8 mouse cellular contexts compared by ENCODE assay signal in the genomic region with DNA sequence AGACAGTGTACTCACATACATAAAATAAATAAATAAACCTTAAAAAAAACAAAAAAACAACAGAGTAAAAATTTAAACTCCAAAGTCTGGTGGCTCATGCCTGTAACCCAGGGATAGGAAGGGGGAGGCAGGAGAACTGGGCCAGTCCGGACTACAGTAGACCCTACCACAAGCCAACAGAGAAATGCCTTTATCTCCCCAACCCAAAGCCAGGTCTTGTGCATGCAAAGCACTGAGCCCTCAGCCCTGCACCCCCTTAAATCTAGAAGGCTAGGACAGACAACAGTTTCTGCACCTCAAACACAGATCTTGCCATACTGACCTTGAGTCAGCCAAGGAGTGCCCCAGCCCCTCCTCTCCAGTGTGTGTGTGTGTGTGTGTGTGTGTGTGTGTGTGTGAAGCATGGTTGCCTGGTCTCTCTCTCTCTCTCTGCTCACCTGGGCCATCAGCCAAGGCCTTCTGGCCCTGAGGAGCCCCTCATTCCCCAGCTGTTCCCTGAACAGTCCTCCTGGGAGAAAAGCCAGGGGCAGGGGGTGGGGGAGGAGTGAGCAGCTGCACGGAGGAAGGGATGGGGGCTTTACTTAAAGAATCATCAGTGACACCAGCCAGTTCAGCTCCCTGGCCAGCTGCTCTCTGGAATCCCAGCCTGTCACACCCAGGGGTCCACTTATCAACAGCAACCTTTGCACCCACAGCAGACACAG. TPM values are rescaled to one million over a fixed set of nuclear protein-coding genes. Genes with fewer than 3 reads are reported as not detected.
A peak's percentile ranks its signal among the peaks of the same experiment; 100 is the strongest.
DNase-seq lines count a peak whose midpoint lies in the region; ATAC-seq and TF ChIP-seq lines count a peak whose summit lies in the region.

No protein-coding gene starts in this region.

- no peak for ATAC-seq in kidney, postnatal 0 days (replicated peaks; ENCODE audit: low FRiP score, low read depth)
- peak; percentile 80 for ATAC-seq in heart, embryonic 14.5 days (ENCODE audit: insufficient number of reproducible peaks, insufficient read depth, low FRiP score, low read depth)
- 0 out of 2 replicates have a peak, but pooled peaks have one; percentile 19 for ATAC-seq in liver, embryonic 16.5 days (ENCODE audit: low read depth)
- peak; percentile 84 for ATAC-seq in stomach, embryonic 15.5 days (ENCODE audit: insufficient read depth, low FRiP score, low read depth)

- no peak for TF ChIP-seq CTCF in kidney, postnatal 0 days (IDR thresholded peaks at IDR 0.05; ENCODE audit: low read depth)
- TF ChIP-seq CTCF in kidney, adult 2 months (conservative IDR thresholded peaks at IDR 0.05; ENCODE audit: insufficient read depth, insufficient read length, low read depth, low read length), result no peak
- no peak for TF ChIP-seq CTCF in brain, embryonic 14.5 days (IDR thresholded peaks at IDR 0.05; ENCODE audit: borderline replicate concordance, extremely low read depth, insufficient read depth, insufficient read length)

- TF ChIP-seq POLR2A in kidney, adult 2 months (IDR thresholded peaks at IDR 0.05; ENCODE audit: low read depth, low read length), result no peak
- no peak for TF ChIP-seq POLR2A in brain, embryonic 14.5 days (IDR thresholded peaks at IDR 0.05; ENCODE audit: borderline replicate concordance, extremely low read depth, insufficient read depth, insufficient read length, poor library complexity, severe bottlenecking)

- H3K9me3 ChIP-seq in kidney, postnatal 0 days (replicated peaks; ENCODE audit: low read length), result no peaks in the 10 kb centered on the region
- H3K9me3 ChIP-seq in heart, embryonic 14.5 days (ENCODE audit: control insufficient read depth, low read length), result no peaks in the 10 kb centered on the region
- no peaks in the 10 kb centered on the region for H3K9me3 ChIP-seq in liver, embryonic 16.5 days (replicated peaks; ENCODE audit: control insufficient read depth, low read length)
- no peaks in the 10 kb centered on the region for H3K9me3 ChIP-seq in stomach, embryonic 15.5 days

- H3K4me2 ChIP-seq in kidney, postnatal 0 days (ENCODE audit: low read length), result no peak overlapping the region
- peak overlapping the region; percentile 34 for H3K4me2 ChIP-seq in heart, embryonic 14.5 days (ENCODE audit: low read length)
- no peak overlapping the region for H3K4me2 ChIP-seq in liver, embryonic 16.5 days (ENCODE audit: low read depth, low read length)
- H3K4me2 ChIP-seq in stomach, embryonic 15.5 days, result peak overlapping the region; percentile 17

- H3K36me3 ChIP-seq in kidney, postnatal 0 days (ENCODE audit: insufficient read depth, low read length), result 0 out of 2 replicates have a peak, but pooled peaks cover 3% of the 10 kb centered on the region
- H3K36me3 ChIP-seq in kidney, adult 2 months (ENCODE audit: control insufficient read depth, insufficient read depth, low read length), result no peaks in the 10 kb centered on the region
- peaks cover 34% of the 10 kb centered on the region for H3K36me3 ChIP-seq in heart, embryonic 14.5 days (ENCODE audit: control insufficient read depth, insufficient read depth, low read length)
- no peaks in the 10 kb centered on the region for H3K36me3 ChIP-seq in liver, embryonic 16.5 days (ENCODE audit: control insufficient read depth, insufficient read depth)
- no peaks in the 10 kb centered on the region for H3K36me3 ChIP-seq in stomach, embryonic 15.5 days

- peaks cover 27% of the 10 kb centered on the region for H3K4me1 ChIP-seq in kidney, postnatal 0 days (replicated peaks; ENCODE audit: insufficient read depth, low read length)
- no peaks in the 10 kb centered on the region for H3K4me1 ChIP-seq in kidney, adult 2 months (ENCODE audit: control insufficient read depth, insufficient read depth, low read length)
- H3K4me1 ChIP-seq in heart, embryonic 14.5 days (ENCODE audit: control insufficient read depth in 2 of 2, insufficient read depth in 2 of 2, low read length in 2 of 2), result peaks cover 19 to 38% of the 10 kb centered on the region in 2 experiments
- H3K4me1 ChIP-seq in liver, embryonic 16.5 days (ENCODE audit: control insufficient read depth, low read depth, low read length), result no peaks in the 10 kb centered on the region; the same call in 1 of the 2 replicates
- H3K4me1 ChIP-seq in stomach, embryonic 15.5 days, result peaks cover 40% of the 10 kb centered on the region

- H3K4me3 ChIP-seq in kidney, postnatal 0 days (replicated peaks; ENCODE audit: low read depth, low read length), result no peak overlapping the region
- H3K4me3 ChIP-seq in kidney, adult 2 months (ENCODE audit: insufficient read depth, low read depth, low read length), result no peak overlapping the region
- H3K4me3 ChIP-seq in heart, embryonic 14.5 days (ENCODE audit: control insufficient read depth in 1 of 2, insufficient read depth in 1 of 2, low read depth in 1 of 2, low read length in 2 of 2), result no peak overlapping the region
- no peak overlapping the region for H3K4me3 ChIP-seq in liver, embryonic 16.5 days (ENCODE audit: low read depth, low read length)
- no peak overlapping the region for H3K4me3 ChIP-seq in stomach, embryonic 15.5 days (replicated peaks)

- H3K27ac ChIP-seq in kidney, postnatal 0 days, result 0 out of 2 replicates have a peak overlapping the region, but pooled peaks have one; percentile 36
- no peak overlapping the region for H3K27ac ChIP-seq in kidney, adult 2 months (ENCODE audit: insufficient read depth, low read depth, low read length)
- peak overlapping the region; percentile 74 to 86 for H3K27ac ChIP-seq in heart, embryonic 14.5 days (replicated peaks in 1 of 2; ENCODE audit: control insufficient read depth in 1 of 2, insufficient read depth in 1 of 2, low read depth in 2 of 2, low read length in 2 of 2)
- no peak overlapping the region for H3K27ac ChIP-seq in liver, embryonic 16.5 days (ENCODE audit: low read length)
- H3K27ac ChIP-seq in stomach, embryonic 15.5 days, result peak overlapping the region; percentile 78

- no peaks in the 10 kb centered on the region for H3K27me3 ChIP-seq in kidney, postnatal 0 days (ENCODE audit: insufficient read depth, low read length)
- no peaks in the 10 kb centered on the region for H3K27me3 ChIP-seq in kidney, adult 2 months (replicated peaks; ENCODE audit: control insufficient read depth, insufficient read depth, low read length)
- no peaks in the 10 kb centered on the region for H3K27me3 ChIP-seq in heart, embryonic 14.5 days (ENCODE audit: control insufficient read depth, insufficient read depth, low read length)
- no peaks in the 10 kb centered on the region for H3K27me3 ChIP-seq in liver, embryonic 16.5 days (ENCODE audit: control insufficient read depth, insufficient read depth, low read depth, low read length)
- H3K27me3 ChIP-seq in stomach, embryonic 15.5 days (replicated peaks), result no peaks in the 10 kb centered on the region

- peak; percentile 61 for DNase-seq in kidney, postnatal 0 days (ENCODE audit: low spot score)
- DNase-seq in kidney, adult 2 months, result no peak
- DNase-seq in brain, embryonic 14.5 days (ENCODE audit: low read depth), result peak; percentile 91
- no peak for DNase-seq in left cerebral cortex, adult 11 months (ENCODE audit: low spot score)
- no peak for DNase-seq in right cerebral cortex, adult 2 months (ENCODE audit: low spot score in 2 of 2)

- WGBS in kidney, postnatal 0 days, result 45% methylated on average over 2 of the region's 2 CpGs
- 55% methylated on average over 2 of the region's 2 CpGs for WGBS in kidney, adult 2 months
- 33% methylated on average over 2 of the region's 2 CpGs for WGBS in heart, embryonic 14.5 days
- 50% methylated on average over 2 of the region's 2 CpGs for WGBS in liver, embryonic 16.5 days (ENCODE audit: insufficient replicate concordance)
- 27% methylated on average over 2 of the region's 2 CpGs for WGBS in stomach, embryonic 15.5 days

- H3K9ac ChIP-seq in kidney, postnatal 0 days (ENCODE audit: low read depth, low read length), result no peak overlapping the region
- H3K9ac ChIP-seq in heart, embryonic 14.5 days (ENCODE audit: low read length), result peak overlapping the region; percentile 57; the same call in 1 of the 2 replicates
- H3K9ac ChIP-seq in liver, embryonic 16.5 days (ENCODE audit: low read depth, low read length), result no peak overlapping the region
- H3K9ac ChIP-seq in stomach, embryonic 15.5 days, result no peak overlapping the region

RNA-seq across cellular contexts. Expression of a gene that starts 17.3 kb away (rescaled TPM):
- 6.5 and 8.0 TPM in 2 replicates for polyA plus RNA-seq in kidney, postnatal 0 days (2015; fragmentation: Nextera tagmentation; extraction: Ambion mirVana)
- polyA plus RNA-seq in kidney, adult 2 months (2012; rRNA removed), result 3.1 and 3.9 TPM in 2 replicates
- 18.6 and 29.0 TPM in 2 replicates for polyA plus RNA-seq in brain, embryonic 14.5 days (2012; rRNA removed)
- polyA plus RNA-seq in heart, embryonic 14.5 days (2014; fragmentation: Nextera tagmentation; extraction: Ambion mirVana), result 7.5 and 9.2 TPM in 2 replicates
- polyA plus RNA-seq in liver, embryonic 16.5 days (2015; fragmentation: Nextera tagmentation; extraction: Ambion mirVana), result 0.57 and 0.92 TPM in 2 replicates
- 4.8 and 6.8 TPM in 2 replicates for polyA plus RNA-seq in stomach, embryonic 15.5 days (2015; fragmentation: Nextera tagmentation; extraction: Ambion mirVana)

RNA-seq across cellular contexts. Expression of a gene that starts 34.3 kb away (rescaled TPM):
- 16.1 and 16.3 TPM in 2 replicates for polyA plus RNA-seq in kidney, postnatal 0 days (2015; fragmentation: Nextera tagmentation; extraction: Ambion mirVana)
- 5.8 and 7.0 TPM in 2 replicates for polyA plus RNA-seq in kidney, adult 2 months (2012; rRNA removed)
- 15.1 and 15.2 TPM in 2 replicates for polyA plus RNA-seq in brain, embryonic 14.5 days (2012; rRNA removed)
- 11.8 and 12.5 TPM in 2 replicates for polyA plus RNA-seq in heart, embryonic 14.5 days (2014; fragmentation: Nextera tagmentation; extraction: Ambion mirVana)
- polyA plus RNA-seq in liver, embryonic 16.5 days (2015; fragmentation: Nextera tagmentation; extraction: Ambion mirVana), result 4.7 and 5.0 TPM in 2 replicates
- 14.8 and 14.9 TPM in 2 replicates for polyA plus RNA-seq in stomach, embryonic 15.5 days (2015; fragmentation: Nextera tagmentation; extraction: Ambion mirVana)

RNA-seq across cellular contexts. Expression of a gene that starts 47.6 kb away (rescaled TPM):
- polyA plus RNA-seq in kidney, postnatal 0 days (2015; fragmentation: Nextera tagmentation; extraction: Ambion mirVana), result 774 and 842 TPM in 2 replicates
- polyA plus RNA-seq in kidney, adult 2 months (2012; rRNA removed), result 2,322 and 2,701 TPM in 2 replicates
- polyA plus RNA-seq in brain, embryonic 14.5 days (2012; rRNA removed), result 214 and 221 TPM in 2 replicates
- 235 and 239 TPM in 2 replicates for polyA plus RNA-seq in heart, embryonic 14.5 days (2014; fragmentation: Nextera tagmentation; extraction: Ambion mirVana)
- 309 and 359 TPM in 2 replicates for polyA plus RNA-seq in liver, embryonic 16.5 days (2015; fragmentation: Nextera tagmentation; extraction: Ambion mirVana)
- 425 and 426 TPM in 2 replicates for polyA plus RNA-seq in stomach, embryonic 15.5 days (2015; fragmentation: Nextera tagmentation; extraction: Ambion mirVana)

Comparison
In these comparisons a context has a peak if more than half of its experiments do, and no peak if none do; other contexts are left out.
1. DNase-seq: peak in kidney, postnatal 0 days (single experiment) and brain, embryonic 14.5 days (single experiment); none in kidney, adult 2 months (single experiment), left cerebral cortex, adult 11 months (single experiment) and right cerebral cortex, adult 2 months (0 of 2).
2. H3K27ac ChIP-seq: peak in kidney, postnatal 0 days (single experiment), heart, embryonic 14.5 days (2 of 2) and stomach, embryonic 15.5 days (single experiment); none in kidney, adult 2 months (single experiment) and liver, embryonic 16.5 days (single experiment).
3. H3K4me2 ChIP-seq: peak in heart, embryonic 14.5 days (single experiment) and stomach, embryonic 15.5 days (single experiment); none in kidney, postnatal 0 days (single experiment) and liver, embryonic 16.5 days (single experiment).